Mouse (Mus musculus) bone marrow, adult 2 months (tissue): ENCODE measurements at regions not wholly inside any gene's neighbourhood (a gene's known extent, or its start where the extent isn't known, plus 50 kb on each side); places are given as distances from the start of the nearest gene placed in this dataset.
"Not testable (repeated sequence)": the region's sequence is repeated elsewhere in the genome, so short reads cannot be mapped to it uniquely, and the experiment has no call there.

Experiments
- CTCF ChIP-seq: fragments of 200-500 bp; IDR thresholded peaks from 2 replicates; pipeline ENCODE4 v1.5.1; 2011; ENCODE audit warnings: low read length, control low read depth; ENCODE audit not compliant: control insufficient read depth, insufficient read depth
- POLR2A ChIP-seq: fragments of 200-500 bp; IDR thresholded peaks from 2 replicates; pipeline ENCODE4 v1.6.1; 2011; ENCODE audit warnings: low read depth, mild to moderate bottlenecking, control low read depth, low read length, borderline replicate concordance; ENCODE audit not compliant: control insufficient read depth

DNA sequence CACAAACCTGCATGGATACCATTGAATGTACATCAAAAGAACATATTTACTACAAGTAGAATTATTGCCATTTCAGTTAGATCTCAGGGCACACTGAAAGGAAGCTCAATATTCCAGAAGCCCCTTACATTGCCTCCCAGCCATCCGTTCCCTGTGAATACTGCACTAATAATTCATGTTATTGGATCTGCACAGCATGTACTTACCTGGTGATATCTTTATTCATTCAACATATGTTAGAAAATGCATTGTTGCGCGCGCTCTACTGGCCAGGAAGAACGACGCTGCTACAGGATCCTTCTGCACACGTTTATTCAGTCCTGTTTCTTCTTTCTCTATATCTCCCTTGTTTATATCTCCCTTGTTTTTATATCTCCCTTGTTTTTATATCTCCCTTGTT is 586.3 kb upstream of the Marcks start:
- not testable (repeated sequence) for TF ChIP-seq CTCF, POLR2A
